Comparison of ENCODE assay signal across 16 mouse cellular contexts in genomic region chr14:28093913-28094312, GRCm38 (mm10).
"Had no signal": no experiment of that assay in that cellular context is flagged by ENCODE, and none has a peak within 500 bp of the region (broad histone marks: within the 10 kb centered on the region; RNA-seq: fewer than 3 reads in every experiment).

No protein-coding gene starts in this region.

- H3K4me2 ChIP-seq: neural tube, embryonic 12.5 days; neural tube, embryonic 13.5 days; neural tube, embryonic 15.5 days; stomach, embryonic 15.5 days had no signal

- DNase-seq: right cerebral cortex, adult 18-20 months; right cerebral cortex, postnatal 14 days; right cerebral cortex, postnatal 25 days; right cerebral cortex, postnatal 4 days; spleen, adult 18-20 months; thymus, adult 18-20 months; thymus, adult 2 months; thymus, postnatal 14 days; thymus, postnatal 25 days; thymus, postnatal 36 days; thymus, postnatal 4 days had no signal

- H3K4me1 ChIP-seq: neural tube, embryonic 13.5 days; neural tube, embryonic 15.5 days; stomach, embryonic 15.5 days had no signal

- H3K9ac ChIP-seq: neural tube, embryonic 12.5 days; neural tube, embryonic 13.5 days; neural tube, embryonic 15.5 days; stomach, embryonic 15.5 days had no signal

- H3K27ac ChIP-seq: neural tube, embryonic 12.5 days; neural tube, embryonic 13.5 days; neural tube, embryonic 15.5 days; stomach, embryonic 15.5 days; stomach, postnatal 0 days had no signal

- H3K4me3 ChIP-seq: neural tube, embryonic 12.5 days; neural tube, embryonic 13.5 days; neural tube, embryonic 15.5 days; stomach, embryonic 15.5 days had no signal

- H3K9me3 ChIP-seq: neural tube, embryonic 12.5 days; neural tube, embryonic 13.5 days; neural tube, embryonic 15.5 days; stomach, embryonic 15.5 days had no signal

- H3K27me3 ChIP-seq: neural tube, embryonic 12.5 days; neural tube, embryonic 13.5 days; neural tube, embryonic 15.5 days; stomach, embryonic 15.5 days had no signal

- H3K36me3 ChIP-seq: neural tube, embryonic 12.5 days; neural tube, embryonic 13.5 days; neural tube, embryonic 15.5 days; stomach, embryonic 15.5 days had no signal
